Mouse (Mus musculus) stomach, postnatal 0 days (tissue): ENCODE measurements around the gene Smo.

ENCODE experiments used
- CTCF ChIP-seq: IDR thresholded peaks from 2 replicates; pipeline ENCODE4 v1.5.1; 2016; ENCODE audit warnings: antibody characterized with exemption, low read depth, mild to moderate bottlenecking, moderate library complexity
- EP300 ChIP-seq: optimal IDR thresholded peaks from 2 replicates; pipeline ENCODE3; 2016; ENCODE audit warnings: antibody characterized with exemption

DNA sequence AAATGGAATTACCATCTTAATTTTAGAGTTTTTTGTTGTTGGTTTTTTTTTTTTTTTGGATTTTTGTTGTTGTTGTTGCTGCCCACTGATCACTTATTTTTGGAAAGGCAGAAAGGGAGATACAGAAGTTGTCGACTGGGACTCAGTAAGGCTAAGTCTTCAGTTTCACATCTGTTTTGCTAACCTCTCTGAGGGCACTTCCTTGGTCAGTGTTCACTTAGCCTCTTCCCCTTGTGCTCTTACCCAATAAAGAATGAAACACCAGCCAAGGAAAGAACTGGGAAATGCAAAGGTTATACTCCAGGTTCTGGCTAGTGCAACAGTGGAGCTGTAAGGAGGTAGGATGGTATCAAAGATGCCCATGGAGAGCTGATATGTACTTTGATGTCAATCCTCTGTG is 5.8 kb upstream of the Smo start:
- TF ChIP-seq CTCF = no peak
- no peak for TF ChIP-seq EP300
